Mouse (Mus musculus) neural tube, embryonic 11.5 days (tissue): ENCODE measurements around the gene Ttc27. TPM values are rescaled to one million over a fixed set of nuclear protein-coding genes. Genes with fewer than 3 reads are reported as not detected.

Source experiments
- ATAC-seq: fragments of 200-750 bp; cut with Nextera tagmentation; 2 replicates; pipeline ENCODE4 v1.8.0; 2017; ENCODE audit warnings: moderate number of reproducible peaks, mild to moderate bottlenecking, moderate TSS enrichment, moderate library complexity; ENCODE audit not compliant: insufficient read depth, low FRiP score, low TSS enrichment
- DNase-seq: peaks from one replicate; pipeline ENCODE4 v3.0.0-alpha.2; 2015; ENCODE audit warnings: low spot score
- H3K27ac ChIP-seq: fragments of 300-500 bp; sonication (generic); 2 replicates; pipeline ENCODE4 v1.5.1; 2014; ENCODE audit warnings: low read depth, mild to moderate bottlenecking, low read length
- H3K27me3 ChIP-seq: fragments of 300-500 bp; sonication (generic); 2 replicates; pipeline ENCODE4 v1.6.1; 2014; ENCODE audit warnings: mild to moderate bottlenecking, low read length, mixed read lengths; ENCODE audit not compliant: control insufficient read depth, insufficient read depth
- H3K36me3 ChIP-seq: fragments of 300-500 bp; sonication (generic); 2 replicates; pipeline ENCODE4 v1.6.1; 2014; ENCODE audit warnings: mild to moderate bottlenecking, low read length, moderate library complexity, mixed read lengths; ENCODE audit not compliant: control insufficient read depth, insufficient read depth
- H3K4me1 ChIP-seq: fragments of 300-500 bp; sonication (generic); 2 replicates; pipeline ENCODE4 v1.6.1; 2014; ENCODE audit warnings: low read length, mixed read lengths; ENCODE audit not compliant: control insufficient read depth, insufficient read depth
- H3K4me2 ChIP-seq: fragments of 300-500 bp; sonication (generic); 2 replicates; pipeline ENCODE4 v1.6.1; 2014; ENCODE audit warnings: low read depth, mild to moderate bottlenecking, moderate library complexity
- H3K4me3 ChIP-seq: fragments of 300-500 bp; sonication (generic); 2 replicates; pipeline ENCODE4 v1.5.1; 2014; ENCODE audit warnings: low read depth, low read length
- H3K9ac ChIP-seq: fragments of 300-500 bp; sonication (generic); 2 replicates; pipeline ENCODE4 v1.6.1; 2014; ENCODE audit warnings: mild to moderate bottlenecking, low read length
- H3K9me3 ChIP-seq: fragments of 300-500 bp; sonication (generic); 2 replicates; pipeline ENCODE4 v1.6.1; 2016; ENCODE audit warnings: low read length; ENCODE audit not compliant: control insufficient read depth
- whole genome bisulfite sequencing: fragments of 180-500 bp; shearing (Covaris S2); extraction: QIAGEN DNeasy Blood & Tissue Kit; methylation state at CpG from one replicate; pipeline ENCODE4 v1.1.7; 2014; 5-methylcytosine and 5-hydroxymethylcytosine counted together
- polyA plus RNA-seq: library from polyadenylated mRNA; unstranded; fragments of >200 nt; fragmentation: Nextera tagmentation; extraction: Ambion mirVana; gene quantifications from 2 replicates; pipeline ENCODE4 v1.2.1, GENCODE M21; 2014

Gene Ttc27
- polyA plus RNA-seq, 1 experiment from 2014 or later: 29.3 TPM

DNA sequence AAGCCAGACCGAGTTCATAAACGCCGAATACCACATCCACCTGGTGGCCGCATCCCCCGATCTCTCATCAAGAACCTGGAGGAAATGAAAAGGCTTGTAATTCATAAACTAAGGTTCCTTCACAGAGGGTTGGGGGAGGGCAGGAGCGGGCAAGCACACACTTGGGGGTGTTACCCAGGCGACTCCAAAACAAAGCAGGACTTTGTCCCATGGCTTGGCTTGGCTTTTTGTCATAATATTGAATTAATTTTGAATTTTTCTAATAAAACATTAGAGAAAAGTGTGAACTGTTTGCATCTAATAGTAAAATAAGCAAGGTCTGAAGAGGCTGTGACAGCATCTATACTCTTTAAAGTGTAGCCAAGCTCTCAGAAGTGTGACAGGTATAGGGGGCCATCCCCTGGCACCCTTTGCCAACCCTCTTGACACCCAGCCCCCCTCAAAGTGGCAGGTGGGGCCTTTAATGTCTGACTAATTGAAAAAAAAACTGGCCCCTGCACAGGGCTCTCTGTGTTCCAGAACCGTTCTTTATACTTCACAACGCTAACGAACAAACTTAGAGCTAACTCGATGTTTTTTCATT lies 172.1 kb downstream of the Ttc27 start:
- no peak overlapping the region for H3K9ac ChIP-seq
- 87% methylated on average over 11 of the region's 11 CpGs for WGBS
- H3K4me2 ChIP-seq: no peak overlapping the region
- H3K27me3 ChIP-seq: no peaks in the 10 kb centered on the region
- H3K4me1 ChIP-seq: no peaks in the 10 kb centered on the region
- ATAC-seq (no peak), DNase-seq (no peak)
- H3K36me3 ChIP-seq: no peaks in the 10 kb centered on the region
- no peak overlapping the region for H3K27ac ChIP-seq
- no peaks in the 10 kb centered on the region for H3K9me3 ChIP-seq
- no peak overlapping the region for H3K4me3 ChIP-seq

DNA sequence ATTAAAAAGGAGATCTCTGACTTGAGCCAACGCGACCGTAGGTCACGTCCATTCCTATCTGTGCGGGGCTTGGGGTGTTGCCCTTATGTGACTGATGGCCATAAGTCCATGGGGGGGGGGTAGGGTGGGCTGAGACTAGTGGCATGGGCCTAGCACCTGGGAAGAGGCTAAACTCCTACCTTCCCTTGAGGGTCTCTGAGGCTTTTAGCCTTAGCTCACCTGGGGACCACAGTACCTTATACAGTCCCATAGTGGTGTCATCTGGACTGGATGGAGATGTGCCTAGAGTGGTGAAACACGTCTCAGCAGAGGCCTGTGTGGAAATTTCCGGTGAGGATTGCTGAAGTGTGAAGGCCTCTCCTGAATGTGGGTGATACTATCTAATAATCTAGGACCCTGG lies 184.9 kb downstream of the Ttc27 start:
- no peaks in the 10 kb centered on the region for H3K4me1 ChIP-seq
- no peak overlapping the region for H3K4me3 ChIP-seq
- no peaks in the 10 kb centered on the region for H3K9me3 ChIP-seq
- H3K36me3 ChIP-seq: no peaks in the 10 kb centered on the region
- no peak overlapping the region for H3K4me2 ChIP-seq
- no peak for DNase-seq
- H3K27ac ChIP-seq: no peak overlapping the region
- no peak for ATAC-seq
- no peaks in the 10 kb centered on the region for H3K27me3 ChIP-seq
- 89% methylated on average over 7 of the region's 7 CpGs for WGBS
- H3K9ac ChIP-seq: no peak overlapping the region

DNA sequence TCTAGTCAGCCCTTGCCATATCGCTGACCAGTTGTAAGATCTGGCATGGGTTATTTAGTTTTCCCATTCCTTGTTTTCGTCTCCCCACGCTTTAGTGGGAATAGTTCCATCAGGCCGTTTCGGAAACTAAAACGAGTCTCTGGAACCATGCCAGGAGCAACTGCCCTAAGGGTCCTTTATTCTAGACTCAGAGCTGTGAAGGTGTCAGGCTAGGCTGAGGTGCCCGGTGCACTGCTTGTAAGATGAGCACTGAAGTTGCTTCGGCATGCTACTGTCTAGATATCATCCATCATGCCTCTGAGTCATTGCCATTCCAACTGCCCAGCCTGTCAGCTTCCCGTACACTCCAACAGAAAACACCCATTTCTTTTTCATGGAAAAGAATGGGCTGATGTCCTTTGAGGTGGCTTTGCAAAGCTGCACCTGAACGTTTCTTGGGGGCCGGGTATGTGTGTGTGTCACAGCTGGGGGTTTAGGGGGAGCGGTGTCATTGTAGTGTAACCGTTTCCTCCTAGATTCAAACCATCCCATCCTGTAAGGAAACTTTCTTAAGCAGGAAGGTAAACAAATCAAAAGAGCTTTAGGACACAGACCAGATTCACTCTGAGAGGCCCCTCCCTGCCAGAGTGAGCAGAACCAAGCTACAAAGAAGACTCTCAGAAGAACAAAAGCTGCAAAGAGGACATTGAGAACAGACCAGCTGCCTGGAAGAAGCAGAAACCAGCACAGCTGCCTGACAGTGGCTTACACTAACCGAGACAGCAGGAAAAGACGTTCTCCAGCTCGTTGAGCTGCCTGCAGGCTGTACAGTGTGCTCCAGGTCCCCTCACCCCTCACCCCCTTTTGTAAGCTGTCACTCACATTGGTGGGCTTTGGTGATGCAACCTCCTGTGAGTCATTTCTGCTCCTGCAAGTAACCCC lies 186.1 kb downstream of the Ttc27 start:
- Histone ChIP-seq H3K4me3 (no peak overlapping the region), H3K4me1 (no peaks in the 10 kb centered on the region), H3K9me3 (no peaks in the 10 kb centered on the region), H3K4me2 (no peak overlapping the region), H3K9ac (no peak overlapping the region), H3K36me3 (no peaks in the 10 kb centered on the region), H3K27me3 (no peaks in the 10 kb centered on the region), H3K27ac (no peak overlapping the region)
- DNase-seq (no peak), ATAC-seq (no peak)
- WGBS: 70% methylated on average over 16 of the region's 16 CpGs

DNA sequence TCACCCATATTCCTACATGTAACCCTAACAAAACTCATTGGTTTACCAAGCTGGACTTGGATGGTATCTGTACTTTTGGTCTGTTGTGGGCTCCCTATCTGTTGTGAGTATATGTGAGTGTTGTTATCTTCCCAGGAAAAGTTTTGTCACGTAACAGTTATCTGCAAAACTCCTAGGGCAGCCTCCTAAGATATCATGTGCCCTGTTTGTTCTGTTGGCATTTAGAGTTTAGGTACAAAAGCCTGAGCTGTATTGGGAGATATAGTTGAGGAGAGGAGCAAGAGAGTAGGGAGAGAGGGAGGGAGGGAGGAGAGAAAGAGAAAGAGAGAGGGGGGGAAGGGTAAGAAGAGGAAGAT lies 186.8 kb downstream of the Ttc27 start:
- Histone ChIP-seq H3K4me2 (no peak overlapping the region), H3K4me3 (no peak overlapping the region), H3K4me1 (no peaks in the 10 kb centered on the region), H3K9ac (no peak overlapping the region), H3K27ac (no peak overlapping the region), H3K9me3 (no peaks in the 10 kb centered on the region), H3K36me3 (no peaks in the 10 kb centered on the region), H3K27me3 (no peaks in the 10 kb centered on the region)
- ATAC-seq (no peak), DNase-seq (no peak)
- WGBS: 90% methylated on average over 1 of the region's 1 CpGs

DNA sequence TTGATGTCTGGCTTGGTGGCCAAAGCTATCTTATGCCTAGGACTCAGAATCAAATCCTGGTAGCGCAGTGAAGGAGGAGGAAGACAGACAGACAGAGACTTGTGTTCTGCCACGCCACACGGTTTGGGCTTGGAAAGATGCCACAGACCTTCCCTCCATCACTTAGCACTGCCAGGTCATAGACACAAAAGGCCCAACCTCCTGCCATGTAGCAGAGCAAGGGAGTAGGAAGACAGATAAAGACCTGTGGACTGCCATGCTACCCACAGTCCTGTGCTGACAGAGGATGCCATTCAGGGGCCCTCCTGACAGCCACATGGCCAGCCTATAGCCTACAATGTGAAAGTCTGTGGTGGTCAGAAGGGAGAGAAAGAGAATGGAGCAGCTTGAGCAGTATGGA lies 187.4 kb downstream of the Ttc27 start:
- 90% methylated on average over 3 of the region's 3 CpGs for WGBS
- Histone ChIP-seq H3K36me3 (no peaks in the 10 kb centered on the region), H3K27me3 (no peaks in the 10 kb centered on the region), H3K4me2 (no peak overlapping the region), H3K4me1 (no peaks in the 10 kb centered on the region), H3K9me3 (no peaks in the 10 kb centered on the region), H3K4me3 (no peak overlapping the region), H3K27ac (no peak overlapping the region), H3K9ac (no peak overlapping the region)
- DNase-seq (no peak), ATAC-seq (no peak)

DNA sequence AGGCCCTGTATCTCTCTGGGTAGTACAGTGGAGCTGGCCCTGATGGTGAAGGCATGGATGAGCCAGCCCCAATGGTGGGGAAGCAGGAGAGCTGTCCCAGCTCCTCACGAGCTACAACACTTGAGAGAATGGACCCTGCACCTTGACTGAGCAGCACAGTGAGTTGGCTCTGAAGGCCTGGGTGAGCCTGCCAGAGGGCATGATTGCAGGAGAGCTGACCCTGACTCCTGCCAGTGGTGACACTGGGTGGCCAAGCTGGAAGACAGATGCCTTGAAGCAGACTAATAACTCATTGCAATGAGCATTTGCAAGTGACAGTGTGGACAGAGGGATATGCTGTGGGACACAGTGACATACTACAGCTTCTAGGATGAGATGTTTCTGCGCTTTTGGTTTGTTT lies 195.5 kb downstream of the Ttc27 start:
- H3K4me3 ChIP-seq: no peak overlapping the region
- H3K4me2 ChIP-seq: no peak overlapping the region
- DNase-seq (no peak), ATAC-seq (no peak)
- 88% methylated on average over 2 of the region's 2 CpGs for WGBS
- no peaks in the 10 kb centered on the region for H3K36me3 ChIP-seq
- H3K27me3 ChIP-seq: no peaks in the 10 kb centered on the region
- no peak overlapping the region for H3K9ac ChIP-seq
- no peaks in the 10 kb centered on the region for H3K9me3 ChIP-seq
- no peaks in the 10 kb centered on the region for H3K4me1 ChIP-seq
- no peak overlapping the region for H3K27ac ChIP-seq

Other genes starting within 250 kb of the Ttc27 start
- gene Yipf4, start 228.2 kb upstream of the Ttc27 start, polyA plus RNA-seq: 48.3 and 53.3 TPM in 2 replicates
- 79.5 and 87.3 TPM in 2 replicates for gene Birc6, start 189.4 kb upstream of the Ttc27 start, polyA plus RNA-seq